Mouse (Mus musculus) ES-Bruce4 (cell line): ENCODE results near the gene Gsta1. TPM values are rescaled to one million over a fixed set of nuclear protein-coding genes. Genes with fewer than 3 reads are reported as not detected.
"Not testable (repeated sequence)": the region's sequence is repeated elsewhere in the genome, so short reads cannot be mapped to it uniquely, and the experiment has no call there.

Source experiments
- H3K27ac ChIP-seq: 2 replicates; pipeline ENCODE4 v1.5.1; 2012; ENCODE audit warnings: low read length, inconsistent platforms; ENCODE audit not compliant: insufficient read depth
- H3K27me3 ChIP-seq: 2 replicates; pipeline ENCODE4 v1.6.1; 2012; ENCODE audit warnings: mild to moderate bottlenecking, low read length, inconsistent platforms; ENCODE audit not compliant: control insufficient read depth, poor library complexity, insufficient read depth, severe bottlenecking
- H3K36me3 ChIP-seq: 2 replicates; pipeline ENCODE4 v1.6.1; 2012; ENCODE audit warnings: inconsistent platforms, mild to moderate bottlenecking, low read length, moderate library complexity; ENCODE audit not compliant: control insufficient read depth, poor library complexity, insufficient read depth, severe bottlenecking
- H3K4me1 ChIP-seq: one replicate; pipeline ENCODE4 v1.8.1; 2011; ENCODE audit warnings: low read length; ENCODE audit not compliant: control insufficient read depth, insufficient read depth
- H3K4me3 ChIP-seq: 2 replicates; pipeline ENCODE4 v1.5.1; 2011; ENCODE audit warnings: low read depth, mild to moderate bottlenecking, low read length
- H3K9ac ChIP-seq: 2 replicates; pipeline ENCODE4 v1.6.1; 2012; ENCODE audit warnings: low read depth, mild to moderate bottlenecking, inconsistent platforms; ENCODE audit not compliant: poor library complexity, severe bottlenecking
- H3K9me3 ChIP-seq: replicated peaks from 2 replicates; pipeline ENCODE4 v1.6.1; 2012; ENCODE audit warnings: mild to moderate bottlenecking, low read length, inconsistent platforms; ENCODE audit not compliant: control insufficient read depth, poor library complexity, insufficient read depth, severe bottlenecking
- CTCF ChIP-seq: IDR thresholded peaks from one replicate; pipeline ENCODE4 v1.8.1; 2011; ENCODE audit warnings: low read depth, low read length
- EP300 ChIP-seq: IDR thresholded peaks from 2 replicates; pipeline ENCODE4 v1.6.1; 2011; ENCODE audit warnings: low read depth, low read length; ENCODE audit not compliant: insufficient read depth
- POLR2A ChIP-seq: IDR thresholded peaks from one replicate; pipeline ENCODE4 v1.8.1; 2011; ENCODE audit warnings: low read length; ENCODE audit not compliant: insufficient read depth
- polyA plus RNA-seq: library from polyadenylated mRNA; stranded (reverse); fragments of >200 nt; gene quantifications from 2 replicates; pipeline ENCODE4 v1.2.4, GENCODE M21; 2011; ENCODE audit warnings: low read depth; ENCODE audit not compliant: missing spikeins, insufficient read depth, insufficient read length

Gene Gsta1
- polyA plus RNA-seq, result not detected in 2 replicates

- not testable (repeated sequence) for H3K9me3 ChIP-seq, H3K36me3 ChIP-seq, H3K9ac ChIP-seq, H3K4me3 ChIP-seq, H3K27ac ChIP-seq, H3K27me3 ChIP-seq, H3K4me1 ChIP-seq
These were observed at the start of gene Gsta1 for GRCm38 (mm10) chr9:78230461-78230860. Gene Gsta1, plus strand, starts transcription at chr9:78230656.

GRCm38 (mm10) chr9:78182474-78182873 lies 48.0 kb upstream of the Gsta1 start, which contains the start of gene Gsta4:
Gene Gsta4, plus strand, starts transcription at chr9:78182774.
- H3K4me1 ChIP-seq, H3K9me3 ChIP-seq, H3K27ac ChIP-seq, H3K27me3 ChIP-seq, H3K36me3 ChIP-seq, H3K9ac ChIP-seq, H3K4me3 ChIP-seq: not testable (repeated sequence)

- Histone ChIP-seq H3K36me3 (no peaks in the 10 kb centered on the region), H3K27me3 (no peaks in the 10 kb centered on the region), H3K9me3 (no peaks in the 10 kb centered on the region; the same call in 1 of the 2 replicates), H3K4me1 (peaks cover 2% of the 10 kb centered on the region), H3K9ac (no peak overlapping the region), H3K27ac (no peak overlapping the region), H3K4me3 (no peak overlapping the region)
- TF ChIP-seq CTCF (no peak), POLR2A (no peak), EP300 (no peak)
These were observed 44.8 kb upstream of the Gsta1 start for GRCm38 (mm10) chr9:78185686-78186085.

GRCm38 (mm10) chr9:78188910-78189309 lies 41.5 kb upstream of the Gsta1 start:
- H3K4me1 ChIP-seq, result peaks cover 2% of the 10 kb centered on the region
- no peak overlapping the region for H3K27ac ChIP-seq
- no peak overlapping the region for H3K9ac ChIP-seq
- no peak overlapping the region for H3K4me3 ChIP-seq
- no peaks in the 10 kb centered on the region for H3K9me3 ChIP-seq
- no peaks in the 10 kb centered on the region for H3K36me3 ChIP-seq
- no peak for TF ChIP-seq CTCF
- TF ChIP-seq POLR2A, result no peak
- TF ChIP-seq EP300, result no peak
- no peaks in the 10 kb centered on the region for H3K27me3 ChIP-seq

GRCm38 (mm10) chr9:78190651-78191634 lies 39.5 kb upstream of the Gsta1 start:
- Histone ChIP-seq H3K4me3 (peak overlapping the region; percentile 51), H3K27ac (peak overlapping the region; percentile 100), H3K9me3 (no peaks in the 10 kb centered on the region), H3K4me1 (peaks cover 2% of the 10 kb centered on the region), H3K9ac (peak overlapping the region; percentile 80), H3K27me3 (no peaks in the 10 kb centered on the region), H3K36me3 (0 out of 2 replicates have a peak, but pooled peaks cover 2% of the 10 kb centered on the region)
- TF ChIP-seq POLR2A (no peak), EP300 (peak; percentile 87), CTCF (no peak)

GRCm38 (mm10) chr9:78191736-78192135 lies 38.7 kb upstream of the Gsta1 start:
- peak overlapping the region; percentile 81 for H3K9ac ChIP-seq
- H3K9me3 ChIP-seq, result no peaks in the 10 kb centered on the region
- peak overlapping the region; percentile 100 for H3K27ac ChIP-seq
- 0 out of 2 replicates have a peak, but pooled peaks cover 2% of the 10 kb centered on the region for H3K36me3 ChIP-seq
- TF ChIP-seq EP300, result peak; percentile 81
- peak; percentile 98 for TF ChIP-seq POLR2A
- TF ChIP-seq CTCF, result no peak
- H3K27me3 ChIP-seq, result no peaks in the 10 kb centered on the region
- peaks cover 5% of the 10 kb centered on the region for H3K4me1 ChIP-seq
- peak overlapping the region; percentile 75 for H3K4me3 ChIP-seq
